Mouse (Mus musculus): ENCODE data around the gene Znhit2. TPM values are rescaled to one million over a fixed set of nuclear protein-coding genes. Genes with fewer than 3 reads are reported as not detected.

The Znhit2 gene
- total RNA-seq, 2 experiments from 2014 or later: 11.8 to 12.6 TPM

Small RNAs within 50 kb of the gene (microRNA-seq; reads per million reads assigned to microRNA genes)
- 1.6 to 4.8 reads per million in 2 experiments for gene Mir6988

Other genes with a start within 250 kb of the Znhit2 start
- 10 to 100 TPM; 15.6 to 15.8 TPM for gene Frmd8, start 185.9 kb upstream of the Znhit2 start, total RNA-seq (2021)
- gene Slc25a45, start 183.4 kb upstream of the Znhit2 start, total RNA-seq (2021): 1 to 10 TPM; 3.3 to 4.5 TPM
- under 1 TPM; 0.79 to 0.93 TPM for gene Tigd3, start 167.0 kb upstream of the Znhit2 start, total RNA-seq (2021)
- gene Dpf2, start 148.2 kb upstream of the Znhit2 start, total RNA-seq (2021): 100 to 1,000 TPM; 101 TPM
- 10 to 100 TPM in 1 of 2 experiments, 1 to 10 TPM in 1; 9.9 to 12.0 TPM for gene Cdc42ep2, start 136.4 kb upstream of the Znhit2 start, total RNA-seq (2021)
- 10 to 100 TPM; 12.3 to 14.2 TPM for gene Pola2, start 97.0 kb upstream of the Znhit2 start, total RNA-seq (2021)
- not detected for gene Slc22a20, start 75.0 kb upstream of the Znhit2 start, total RNA-seq (2021)
- gene Capn1, start 45.3 kb upstream of the Znhit2 start, total RNA-seq (2021): 10 to 100 TPM; 31.7 to 36.8 TPM
- gene Syvn1, start 14.6 kb upstream of the Znhit2 start, total RNA-seq (2021): 10 to 100 TPM; 17.5 to 18.9 TPM
- gene Mrpl49, start 3.4 kb upstream of the Znhit2 start, total RNA-seq (2021): 10 to 100 TPM; 37.1 to 37.4 TPM
- gene Fau, start 3.3 kb upstream of the Znhit2 start, total RNA-seq (2021): 100 to 1,000 TPM; 597 to 635 TPM
- 1 to 10 TPM; 2.9 to 5.5 TPM for gene Tm7sf2, start 7.2 kb downstream of the Znhit2 start, total RNA-seq (2021)
- 10 to 100 TPM; 27.9 to 32.3 TPM for gene Vps51, start 16.0 kb downstream of the Znhit2 start, total RNA-seq (2021)
- gene Tmem262, start 18.8 kb downstream of the Znhit2 start, total RNA-seq (2021): not detected
- gene Gm28374, start 21.1 kb downstream of the Znhit2 start, total RNA-seq (2021): not detected
- gene Zfpl1, start 23.8 kb downstream of the Znhit2 start, total RNA-seq (2021): 10 to 100 TPM; 16.7 to 19.7 TPM
- 1 to 10 TPM; 1.1 to 1.5 TPM for gene Cdca5, start 23.8 kb downstream of the Znhit2 start, total RNA-seq (2021)
- not detected for gene AC131692.1, start 33.2 kb downstream of the Znhit2 start, total RNA-seq (2021)
- gene Naaladl1, start 44.6 kb downstream of the Znhit2 start, total RNA-seq (2021): not detected
- gene Sac3d1, start 57.5 kb downstream of the Znhit2 start, total RNA-seq (2021): 1 to 10 TPM; 9.4 to 9.7 TPM
- gene Snx15, start 67.1 kb downstream of the Znhit2 start, total RNA-seq (2021): 10 to 100 TPM; 12.2 to 14.7 TPM
- under 1 TPM; 0.46 to 0.88 TPM for gene Batf2, start 79.8 kb downstream of the Znhit2 start, total RNA-seq (2021)
- gene Arl2, start 80.4 kb downstream of the Znhit2 start, total RNA-seq (2021): 10 to 100 TPM; 54.8 to 58.4 TPM
- gene Majin, start 123.2 kb downstream of the Znhit2 start, total RNA-seq (2021): not detected
- not detected for gene Gpha2, start 165.2 kb downstream of the Znhit2 start, total RNA-seq (2021)
- gene Ppp2r5b, start 174.7 kb downstream of the Znhit2 start, total RNA-seq (2021): 10 to 100 TPM; 31.4 to 35.1 TPM
- 10 to 100 TPM; 20.4 to 22.7 TPM for gene Atg2a, start 180.5 kb downstream of the Znhit2 start, total RNA-seq (2021)
- 100 to 1,000 TPM; 163 to 172 TPM for gene Ehd1, start 215.5 kb downstream of the Znhit2 start, total RNA-seq (2021)
- 1 to 10 TPM; 8.9 to 9.8 TPM for gene Cdc42bpg, start 245.3 kb downstream of the Znhit2 start, total RNA-seq (2021)